ENCODE assay signal across 9 mouse cellular contexts in the genomic region with DNA sequence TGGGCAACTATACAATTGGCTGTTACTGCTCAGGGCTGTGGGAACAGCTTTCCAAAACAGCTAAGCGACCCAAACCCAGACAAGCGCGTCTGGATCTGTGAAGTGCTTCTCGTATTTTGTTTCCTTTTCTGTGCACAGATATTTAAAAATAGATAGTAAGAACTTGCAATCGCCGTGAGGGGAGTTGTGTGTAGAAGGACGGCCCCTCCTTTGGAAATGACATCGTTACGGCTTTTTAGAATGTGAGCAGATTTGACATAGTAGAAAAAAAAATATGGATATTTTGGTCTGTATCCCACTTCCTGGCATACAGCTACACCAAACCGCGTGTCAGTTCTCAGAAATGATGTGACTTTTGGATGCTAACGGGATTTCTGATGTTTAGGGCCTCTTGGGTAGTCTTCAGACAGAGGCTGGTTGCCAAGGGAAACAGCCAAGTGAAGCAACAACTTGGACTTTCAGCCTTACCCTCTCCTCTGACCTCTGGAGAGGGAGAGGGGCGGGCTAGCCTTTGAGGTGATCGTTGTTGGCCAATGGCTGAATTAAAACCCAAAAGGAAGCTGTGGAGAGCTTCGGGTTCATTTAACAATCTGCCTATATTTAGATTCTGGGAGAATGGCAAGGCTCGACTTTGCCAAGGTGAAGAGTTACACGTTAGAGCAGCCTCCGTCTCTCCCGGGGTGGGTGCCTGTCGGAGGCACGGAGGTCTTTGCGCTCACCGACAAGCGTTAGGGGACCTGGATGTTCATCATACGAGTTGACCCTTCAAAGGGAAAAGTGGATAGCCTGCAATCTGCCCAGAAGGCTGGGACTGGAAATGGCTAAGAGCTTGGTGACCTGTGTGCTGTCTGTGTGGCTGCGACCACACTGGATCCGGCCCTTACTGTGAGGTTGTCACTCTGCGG. TPM values are rescaled to one million over a fixed set of nuclear protein-coding genes. Genes with fewer than 3 reads are reported as not detected.
DNase-seq lines count a peak whose midpoint lies in the region; ATAC-seq lines count a peak whose summit lies in the region.
"Had no signal": no experiment of that assay in that cellular context is flagged by ENCODE, and none has a peak within 500 bp of the region (broad histone marks: within the 10 kb centered on the region; RNA-seq: fewer than 3 reads in every experiment).

No protein-coding gene starts in this region.

- WGBS in heart, embryonic 12.5 days = 56% methylated on average over 28 of the region's 28 CpGs

- peak overlapping the region; percentile 13 for H3K4me3 ChIP-seq in heart, embryonic 12.5 days

- DNase-seq in frontal cortex, postnatal 36 days (ENCODE audit: low spot score in 2 of 2) = no peak
- DNase-seq in embryo, embryonic 10.5 days (ENCODE audit: low spot score) = peak; percentile 72
- DNase-seq in kidney, adult 9 months = peak; percentile 84
- DNase-seq in lung, postnatal 10 days = peak; percentile 61

- H3K9me3 ChIP-seq in heart, embryonic 12.5 days (replicated peaks) = no peaks in the 10 kb centered on the region

- H3K4me2 ChIP-seq in heart, embryonic 12.5 days = peak overlapping the region; percentile 47

- no peaks in the 10 kb centered on the region for H3K27me3 ChIP-seq in heart, embryonic 12.5 days (replicated peaks)

- H3K27ac ChIP-seq in heart, embryonic 12.5 days (ENCODE audit: poor library complexity, severe bottlenecking) = no peak overlapping the region

- H3K36me3 ChIP-seq in heart, embryonic 12.5 days = no peaks in the 10 kb centered on the region

- H3K9ac ChIP-seq in heart, embryonic 12.5 days = 0 out of 2 replicates have a peak overlapping the region, but pooled peaks have one; percentile 25

- peak; percentile 8; the same call in 1 of the 2 replicates for ATAC-seq in frontal cortex, adult (ENCODE audit: low TSS enrichment)
- no peak for ATAC-seq in heart, embryonic 12.5 days (ENCODE audit: insufficient number of reproducible peaks, low FRiP score)
- ATAC-seq in inflammation-experienced regulatory T-cells, adult 6 months = no peak
- no peak for ATAC-seq in CD4-positive, CD25-positive, alpha-beta regulatory T cell, adult 4 months

- peaks cover 35% of the 10 kb centered on the region for H3K4me1 ChIP-seq in heart, embryonic 12.5 days (replicated peaks)

RNA-seq across cellular contexts. Expression of gene Anapc15-ps, which starts 7.2 kb away (rescaled TPM):
- polyA plus RNA-seq in heart, embryonic 12.5 days (2016; fragmentation: Nextera tagmentation; extraction: Ambion mirVana) = not detected in 2 replicates
- not detected for polyA plus RNA-seq in inflammation-experienced regulatory T-cells, adult 6 months (2017; shearing (Covaris generic))
- polyA plus RNA-seq in CD4-positive, CD25-positive, alpha-beta regulatory T cell, adult 4 months (2017; shearing (Covaris generic)) = not detected
- polyA plus RNA-seq: gonadal fat pad, adult 2 months had no signal

Comparison
In these comparisons a context has a peak if more than half of its experiments do, and no peak if none do; other contexts are left out.
1. DNase-seq: peak in embryo, embryonic 10.5 days (single experiment), kidney, adult 9 months (single experiment) and lung, postnatal 10 days (single experiment); none in frontal cortex, postnatal 36 days (0 of 2).